Mouse (Mus musculus) myocyte (in vitro differentiated cells): ENCODE measurements around the gene Vps26c. TPM values are rescaled to one million over a fixed set of nuclear protein-coding genes. Genes with fewer than 3 reads are reported as not detected.

Experiments
- H3K27me3 ChIP-seq: one replicate; pipeline ENCODE4 v1.6.1; 2011; ENCODE audit not compliant: control insufficient read depth, insufficient read depth, insufficient read length
- H3K36me3 ChIP-seq: one replicate; pipeline ENCODE4 v1.6.1; 2011; ENCODE audit not compliant: control insufficient read depth, insufficient read depth
- H3K4me2 ChIP-seq: one replicate; pipeline ENCODE4 v1.6.1; 2011; ENCODE audit warnings: low read depth, control low read depth
- H3K4me3 ChIP-seq: one replicate; pipeline ENCODE4 v1.5.1; 2011; ENCODE audit warnings: mild to moderate bottlenecking, control low read depth, moderate library complexity
- H3K79me2 ChIP-seq: one replicate; pipeline ENCODE4 v1.6.1; 2011; ENCODE audit not compliant: control insufficient read depth, insufficient read depth
- H3ac ChIP-seq: one replicate; pipeline ENCODE4 v1.6.1; 2011; ENCODE audit not compliant: control insufficient read depth, insufficient read length
- CEBPB ChIP-seq: IDR thresholded peaks from 2 replicates; pipeline ENCODE4 v1.6.1; 2011; ENCODE audit warnings: mild to moderate bottlenecking, moderate library complexity; ENCODE audit not compliant: poor library complexity, insufficient read depth, severe bottlenecking
- E2F4 ChIP-seq: IDR thresholded peaks from one replicate; pipeline ENCODE4 v1.6.1; 2011; ENCODE audit warnings: mild to moderate bottlenecking, control low read depth, moderate library complexity; ENCODE audit not compliant: insufficient read depth
- MAX ChIP-seq: IDR thresholded peaks from one replicate; pipeline ENCODE4 v1.6.1; 2011; ENCODE audit warnings: low read depth, mild to moderate bottlenecking, control low read depth
- MYOD1 ChIP-seq, 3 experiments: IDR thresholded peaks; one replicate each; pipeline ENCODE4 v1.6.1; 2011; ENCODE audit warnings: control low read depth in 2 of 3, low read depth in 2 of 3, mild to moderate bottlenecking in 2 of 3, moderate library complexity in 1 of 3; ENCODE audit not compliant: insufficient read length in 2 of 3, control insufficient read depth in 1 of 3
- MYOG ChIP-seq, 3 experiments: IDR thresholded peaks; one replicate each; pipeline ENCODE4 v1.6.1; 2011; ENCODE audit warnings: control low read depth in 2 of 3, low read depth in 2 of 3, mild to moderate bottlenecking in 2 of 3; ENCODE audit not compliant: insufficient read length in 2 of 3, control insufficient read depth in 1 of 3, insufficient read depth in 1 of 3
- POLR2A ChIP-seq: IDR thresholded peaks from one replicate; pipeline ENCODE4 v1.6.1; 2011; ENCODE audit warnings: low read depth, mild to moderate bottlenecking, control low read depth, moderate library complexity; ENCODE audit not compliant: insufficient read length
- POLR2AphosphoS2 ChIP-seq: IDR thresholded peaks from one replicate; pipeline ENCODE4 v1.6.1; 2011; ENCODE audit warnings: low read depth, control low read depth; ENCODE audit not compliant: insufficient read length
- REST ChIP-seq: IDR thresholded peaks from one replicate; pipeline ENCODE4 v1.6.1; 2011; ENCODE audit warnings: mild to moderate bottlenecking, control low read depth, moderate library complexity; ENCODE audit not compliant: insufficient read depth, insufficient read length
- SRF ChIP-seq: IDR thresholded peaks from one replicate; pipeline ENCODE4 v1.6.1; 2011; ENCODE audit warnings: low read depth; ENCODE audit not compliant: control insufficient read depth, insufficient read length
- TCF12 ChIP-seq: IDR thresholded peaks from one replicate; pipeline ENCODE4 v1.6.1; 2011; ENCODE audit warnings: mild to moderate bottlenecking, control low read depth; ENCODE audit not compliant: poor library complexity, insufficient read depth, severe bottlenecking
- TCF3 ChIP-seq: IDR thresholded peaks from one replicate; pipeline ENCODE4 v1.6.1; 2011; ENCODE audit warnings: low read depth, control low read depth; ENCODE audit not compliant: insufficient read length
- USF1 ChIP-seq: IDR thresholded peaks from one replicate; pipeline ENCODE4 v1.6.1; 2011; ENCODE audit warnings: low read depth, mild to moderate bottlenecking, control low read depth, moderate library complexity
- polyA plus RNA-seq: library from polyadenylated mRNA; unstranded; fragments of >200 nt; fragmentation: generic; extraction: Trizol; gene quantifications from one replicate; pipeline ENCODE4 v1.2.1, GENCODE M21; 2012; ENCODE audit warnings: missing spikeins

The Vps26c gene
- polyA plus RNA-seq, 1 experiment = 58.3 TPM

DNA sequence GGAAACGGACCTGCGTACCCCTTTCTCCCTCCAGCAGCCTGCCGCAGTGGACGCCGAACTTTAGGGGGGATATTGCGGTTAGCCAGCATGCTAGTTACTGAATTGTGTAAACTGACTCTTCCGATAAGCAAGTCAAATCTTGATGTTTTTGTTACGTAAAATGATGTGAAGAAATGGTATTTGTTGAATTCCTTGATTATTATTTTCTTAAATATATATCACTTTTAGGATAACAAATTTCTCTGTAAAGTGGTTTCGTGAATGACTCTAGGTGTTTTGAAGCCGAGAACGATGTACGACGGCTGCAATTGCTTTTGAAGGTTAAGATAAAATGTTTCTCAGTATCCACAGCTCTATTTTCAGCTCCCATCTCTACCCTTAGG is 513 bp upstream of the Vps26c start:
- H3ac ChIP-seq = peak overlapping the region; percentile 61
- no peaks in the 10 kb centered on the region for H3K27me3 ChIP-seq
- peaks cover 29% of the 10 kb centered on the region for H3K79me2 ChIP-seq
- peak overlapping the region; percentile 78 for H3K4me3 ChIP-seq
- peak overlapping the region; percentile 93 for H3K4me2 ChIP-seq
- no peak for TF ChIP-seq USF1
- TF ChIP-seq POLR2A = no peak
- no peak for TF ChIP-seq TCF3
- TF ChIP-seq TCF12 = no peak
- no peak for TF ChIP-seq SRF
- no peak for TF ChIP-seq MYOG (IDR thresholded peaks at IDR 0.05; ENCODE audit: control insufficient read depth in 1 of 3, insufficient read depth in 1 of 3, insufficient read length in 2 of 3, low read depth in 2 of 3)
- no peak for TF ChIP-seq POLR2AphosphoS2
- TF ChIP-seq REST = no peak
- no peak for TF ChIP-seq MYOD1 (IDR thresholded peaks at IDR 0.05; ENCODE audit: control insufficient read depth in 1 of 3, insufficient read length in 2 of 3, low read depth in 2 of 3)
- TF ChIP-seq MAX = no peak
- H3K36me3 ChIP-seq = no peaks in the 10 kb centered on the region

GRCm38 (mm10) chr16:94525955-94526343 is 681 bp downstream of the Vps26c start:
- no peaks in the 10 kb centered on the region for H3K27me3 ChIP-seq
- H3K79me2 ChIP-seq = peaks cover 38% of the 10 kb centered on the region
- peak overlapping the region; percentile 97 for H3K4me2 ChIP-seq
- peak overlapping the region; percentile 61 for H3ac ChIP-seq
- no peak for TF ChIP-seq E2F4
- peak; percentile 33 for TF ChIP-seq POLR2A
- peak; percentile 29 for TF ChIP-seq POLR2AphosphoS2
- H3K36me3 ChIP-seq = no peaks in the 10 kb centered on the region
- peak overlapping the region; percentile 78 for H3K4me3 ChIP-seq

GRCm38 (mm10) chr16:94524691-94525090 is 1.9 kb downstream of the Vps26c start:
- H3K4me3 ChIP-seq = peak overlapping the region; percentile 78
- peak overlapping the region; percentile 97 for H3K4me2 ChIP-seq
- no peaks in the 10 kb centered on the region for H3K36me3 ChIP-seq
- TF ChIP-seq MYOG (IDR thresholded peaks at IDR 0.05; ENCODE audit: control insufficient read depth in 1 of 3, insufficient read depth in 1 of 3, insufficient read length in 2 of 3, low read depth in 2 of 3) = no peak
- H3K79me2 ChIP-seq = peaks cover 38% of the 10 kb centered on the region
- H3K27me3 ChIP-seq = no peaks in the 10 kb centered on the region
- H3ac ChIP-seq = no peak overlapping the region

GRCm38 (mm10) chr16:94523594-94524377 is 2.8 kb downstream of the Vps26c start:
- peaks cover 38% of the 10 kb centered on the region for H3K79me2 ChIP-seq
- H3K4me2 ChIP-seq = peak overlapping the region; percentile 48
- TF ChIP-seq POLR2AphosphoS2 (peak; percentile 44), MYOD1 (IDR thresholded peaks at IDR 0.05; ENCODE audit: control insufficient read depth in 1 of 3, insufficient read length in 2 of 3, low read depth in 2 of 3) (no peak), USF1 (no peak), CEBPB (no peak), REST (no peak)
- no peak overlapping the region for H3ac ChIP-seq
- no peak overlapping the region for H3K4me3 ChIP-seq
- H3K27me3 ChIP-seq = no peaks in the 10 kb centered on the region
- H3K36me3 ChIP-seq = no peaks in the 10 kb centered on the region

GRCm38 (mm10) chr16:94519028-94519427 is 7.6 kb downstream of the Vps26c start:
- H3K36me3 ChIP-seq = no peaks in the 10 kb centered on the region
- peak overlapping the region; percentile 28 for H3K4me2 ChIP-seq
- no peaks in the 10 kb centered on the region for H3K27me3 ChIP-seq
- no peak overlapping the region for H3ac ChIP-seq
- no peak overlapping the region for H3K4me3 ChIP-seq
- peaks cover 33% of the 10 kb centered on the region for H3K79me2 ChIP-seq
- peak; percentile 43 to 75 (median 57) for TF ChIP-seq MYOD1 (IDR thresholded peaks at IDR 0.05; ENCODE audit: control insufficient read depth in 1 of 3, insufficient read length in 2 of 3, low read depth in 2 of 3)
- TF ChIP-seq E2F4 = no peak
- peak; percentile 3 for TF ChIP-seq TCF12
- TF ChIP-seq MYOG (IDR thresholded peaks at IDR 0.05; ENCODE audit: control insufficient read depth in 1 of 3, insufficient read depth in 1 of 3, insufficient read length in 2 of 3, low read depth in 2 of 3) = peak; percentile 54 to 89 (median 77)
- no peak for TF ChIP-seq POLR2A
- TF ChIP-seq TCF3 = peak; percentile 1

DNA sequence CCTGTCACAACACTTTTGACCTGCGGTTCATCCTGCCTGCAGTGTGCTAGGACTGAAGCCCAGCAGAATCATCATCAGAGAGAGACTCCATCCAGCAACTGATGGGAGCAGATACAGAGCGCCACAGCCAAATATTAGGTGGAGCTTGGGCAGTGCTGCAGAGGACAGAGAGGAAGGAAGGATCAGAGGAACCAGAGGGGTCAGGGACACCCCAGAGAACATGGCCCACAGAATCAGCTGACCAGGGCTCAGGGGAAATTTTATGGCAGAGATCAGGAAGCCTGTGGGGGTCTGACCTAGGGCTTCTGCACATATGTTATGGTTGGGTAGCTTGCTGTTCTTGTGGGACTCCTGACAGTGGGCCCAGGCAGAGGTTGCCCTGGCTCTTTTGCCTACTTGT is 9.0 kb downstream of the Vps26c start:
- Histone ChIP-seq H3K4me3 (no peak overlapping the region), H3K79me2 (peaks cover 26% of the 10 kb centered on the region), H3K27me3 (no peaks in the 10 kb centered on the region), H3K36me3 (no peaks in the 10 kb centered on the region), H3ac (no peak overlapping the region), H3K4me2 (no peak overlapping the region)
- TF ChIP-seq SRF (no peak), E2F4 (no peak), TCF3 (no peak), MYOD1 (IDR thresholded peaks at IDR 0.05; ENCODE audit: control insufficient read depth in 1 of 3, insufficient read length in 2 of 3, low read depth in 2 of 3) (no peak), REST (no peak), CEBPB (no peak), MAX (no peak), POLR2A (no peak), USF1 (no peak)
